Mouse (Mus musculus) heart, postnatal 0 days (tissue): ENCODE data around the gene Coro2b.

ENCODE experiments used
- CTCF ChIP-seq: IDR thresholded peaks from 2 replicates; pipeline ENCODE4 v1.5.1; 2016; ENCODE audit warnings: antibody characterized with exemption, control low read depth, low read depth
- EP300 ChIP-seq: IDR thresholded peaks from 2 replicates; pipeline ENCODE4 v1.6.1; 2016; ENCODE audit warnings: antibody characterized with exemption, low read depth

- TF ChIP-seq CTCF (no peak), EP300 (no peak)
These were observed 65.8 kb downstream of the Coro2b start for GRCm38 (mm10) chr9:62471041-62471440.
